Mouse (Mus musculus): ENCODE results near the gene 1190005I06Rik.
A peak's percentile ranks its signal among the peaks of the same experiment; 100 is the strongest.

The 1190005I06Rik gene

GRCm38 (mm10) chr8:120666807-120667470, 19.5 kb upstream of the 1190005I06Rik start:
- no peak for DNase-seq

- DNase-seq: no peak
Measured at GRCm38 (mm10) chr8:120665726-120666455, 18.5 kb upstream of the 1190005I06Rik start.

- no peak for DNase-seq
Measured at GRCm38 (mm10) chr8:120664566-120664965, 17.1 kb upstream of the 1190005I06Rik start.

- DNase-seq: no peak
Measured at GRCm38 (mm10) chr8:120657415-120657814, 10.0 kb upstream of the 1190005I06Rik start.

GRCm38 (mm10) chr8:120656322-120657052, 9.1 kb upstream of the 1190005I06Rik start:
- no peak for DNase-seq

GRCm38 (mm10) chr8:120644663-120645062, 2.8 kb downstream of the 1190005I06Rik start:
- peak; percentile 98 for DNase-seq

GRCm38 (mm10) chr8:120642031-120642662, 5.3 kb downstream of the 1190005I06Rik start:
- DNase-seq: no peak

- DNase-seq: no peak
Measured at GRCm38 (mm10) chr8:120641245-120641644, 6.2 kb downstream of the 1190005I06Rik start.

- peak; percentile 98 for DNase-seq
Measured at GRCm38 (mm10) chr8:120634329-120634839, 13.0 kb downstream of the 1190005I06Rik start.

GRCm38 (mm10) chr8:120633665-120634271, 13.7 kb downstream of the 1190005I06Rik start:
- peak; percentile 93 for DNase-seq

GRCm38 (mm10) chr8:120632969-120633664, 14.3 kb downstream of the 1190005I06Rik start:
- DNase-seq: peak; percentile 92

- no peak for DNase-seq
Measured at GRCm38 (mm10) chr8:120631441-120632375, 15.7 kb downstream of the 1190005I06Rik start.

GRCm38 (mm10) chr8:120630848-120631247, 16.6 kb downstream of the 1190005I06Rik start:
- DNase-seq: no peak

- DNase-seq: no peak
Measured at GRCm38 (mm10) chr8:120630031-120630430, 17.4 kb downstream of the 1190005I06Rik start.

GRCm38 (mm10) chr8:120627298-120627697, 20.1 kb downstream of the 1190005I06Rik start:
- no peak for DNase-seq

- DNase-seq: no peak
Measured at GRCm38 (mm10) chr8:120626461-120626860, 21.0 kb downstream of the 1190005I06Rik start.

- no peak for DNase-seq
Measured at GRCm38 (mm10) chr8:120623608-120624007, 23.8 kb downstream of the 1190005I06Rik start.

- DNase-seq: no peak
Measured at GRCm38 (mm10) chr8:120622161-120622560, 25.3 kb downstream of the 1190005I06Rik start.

GRCm38 (mm10) chr8:120620441-120620840, 27.0 kb downstream of the 1190005I06Rik start:
- no peak for DNase-seq
